Mouse (Mus musculus) yolk sac, embryonic 10.5 days (tissue): ENCODE measurements around the gene Map4k1.

ENCODE experiments used
- DNase-seq: peaks from one replicate; pipeline ENCODE4 v3.0.0-alpha.2; 2017; ENCODE audit warnings: low spot score

Gene Map4k1

GRCm38 (mm10) chr7:28981651-28982273 lies at the start of gene Map4k1, which contains the start of gene Eif3k:
Gene Map4k1, plus strand, starts transcription at chr7:28982050.
Gene Eif3k, minus strand, starts transcription at chr7:28981864.
- peak; percentile 97 for DNase-seq

GRCm38 (mm10) chr7:28932421-28933041 lies 49.3 kb upstream of the Map4k1 start:
- peak; percentile 68 for DNase-seq

GRCm38 (mm10) chr7:28933825-28934224 lies 48.0 kb upstream of the Map4k1 start:
- no peak for DNase-seq

GRCm38 (mm10) chr7:28936787-28937186 lies 45.1 kb upstream of the Map4k1 start:
- DNase-seq = no peak

- no peak for DNase-seq
These were observed 43.2 kb upstream of the Map4k1 start for GRCm38 (mm10) chr7:28938654-28939053.

GRCm38 (mm10) chr7:28939418-28940183 lies 42.2 kb upstream of the Map4k1 start:
- no peak for DNase-seq

GRCm38 (mm10) chr7:28941129-28941528 lies 40.7 kb upstream of the Map4k1 start:
- DNase-seq = peak; percentile 6

- peak; percentile 72 for DNase-seq
These were observed 40.3 kb upstream of the Map4k1 start for GRCm38 (mm10) chr7:28941542-28941941.

- peak; percentile 11 for DNase-seq
These were observed 38.2 kb upstream of the Map4k1 start for GRCm38 (mm10) chr7:28943451-28944180.

- no peak for DNase-seq
These were observed 37.0 kb upstream of the Map4k1 start for GRCm38 (mm10) chr7:28944756-28945415.

- DNase-seq = peak; percentile 70
These were observed 36.2 kb upstream of the Map4k1 start for GRCm38 (mm10) chr7:28945416-28946270.

GRCm38 (mm10) chr7:28946271-28946610 lies 35.6 kb upstream of the Map4k1 start:
- DNase-seq = peak; percentile 38

- no peak for DNase-seq
These were observed 33.1 kb upstream of the Map4k1 start for GRCm38 (mm10) chr7:28948746-28949145.

GRCm38 (mm10) chr7:28949298-28949697 lies 32.6 kb upstream of the Map4k1 start:
- DNase-seq = no peak

GRCm38 (mm10) chr7:28950346-28951037 lies 31.4 kb upstream of the Map4k1 start:
- DNase-seq = no peak

- DNase-seq = no peak
These were observed 30.1 kb upstream of the Map4k1 start for GRCm38 (mm10) chr7:28951764-28952163.

GRCm38 (mm10) chr7:28952786-28953185 lies 29.1 kb upstream of the Map4k1 start:
- no peak for DNase-seq

- no peak for DNase-seq
These were observed 28.1 kb upstream of the Map4k1 start for GRCm38 (mm10) chr7:28953476-28954376.

GRCm38 (mm10) chr7:28954773-28955172 lies 27.1 kb upstream of the Map4k1 start:
- no peak for DNase-seq
